Mouse (Mus musculus): ENCODE data around the gene Nup98. TPM values are rescaled to one million over a fixed set of nuclear protein-coding genes. Genes with fewer than 3 reads are reported as not detected.
A peak's percentile ranks its signal among the peaks of the same experiment; 100 is the strongest.

Gene Nup98
- polyA plus RNA-seq, 1 experiment: 18.9 TPM

DNA sequence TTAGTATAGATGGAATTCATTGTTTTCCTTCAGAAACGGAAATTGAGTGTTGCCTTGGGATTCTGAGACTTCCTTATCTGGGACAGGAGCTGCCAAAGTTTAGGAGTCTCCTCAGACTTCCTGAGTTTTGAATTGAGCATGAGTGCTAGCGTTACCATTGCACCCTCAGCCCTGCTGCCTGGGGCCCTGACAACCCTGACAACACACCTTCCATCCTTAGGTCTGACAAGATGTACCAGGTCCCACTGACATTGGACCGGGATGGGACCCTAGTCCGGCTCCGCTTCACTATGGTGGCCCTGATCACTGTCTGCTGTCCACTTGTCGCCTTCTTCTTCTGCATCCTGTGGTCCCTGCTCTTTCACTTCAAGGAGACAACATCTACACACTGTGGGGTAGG, 16.1 kb upstream of the Nup98 start:
- H3K4me1 ChIP-seq (ENCODE audit: control insufficient read depth, insufficient read depth, low read length): no peaks in the 10 kb centered on the region
- 88% methylated on average over 6 of the region's 6 CpGs for WGBS
- no peak overlapping the region for H3K27ac ChIP-seq (ENCODE audit: control insufficient read depth, insufficient read depth, low read depth, low read length, poor library complexity)
- no peak for TF ChIP-seq CTCF (IDR thresholded peaks at IDR 0.05; ENCODE audit: control insufficient read depth, insufficient read depth, low read length)
- no peak for TF ChIP-seq POLR2A (IDR thresholded peaks at IDR 0.05; ENCODE audit: borderline replicate concordance, control insufficient read depth, low read depth, low read length)
- no peak overlapping the region for H3K4me3 ChIP-seq (replicated peaks; ENCODE audit: control insufficient read depth, low read depth, low read length)

DNA sequence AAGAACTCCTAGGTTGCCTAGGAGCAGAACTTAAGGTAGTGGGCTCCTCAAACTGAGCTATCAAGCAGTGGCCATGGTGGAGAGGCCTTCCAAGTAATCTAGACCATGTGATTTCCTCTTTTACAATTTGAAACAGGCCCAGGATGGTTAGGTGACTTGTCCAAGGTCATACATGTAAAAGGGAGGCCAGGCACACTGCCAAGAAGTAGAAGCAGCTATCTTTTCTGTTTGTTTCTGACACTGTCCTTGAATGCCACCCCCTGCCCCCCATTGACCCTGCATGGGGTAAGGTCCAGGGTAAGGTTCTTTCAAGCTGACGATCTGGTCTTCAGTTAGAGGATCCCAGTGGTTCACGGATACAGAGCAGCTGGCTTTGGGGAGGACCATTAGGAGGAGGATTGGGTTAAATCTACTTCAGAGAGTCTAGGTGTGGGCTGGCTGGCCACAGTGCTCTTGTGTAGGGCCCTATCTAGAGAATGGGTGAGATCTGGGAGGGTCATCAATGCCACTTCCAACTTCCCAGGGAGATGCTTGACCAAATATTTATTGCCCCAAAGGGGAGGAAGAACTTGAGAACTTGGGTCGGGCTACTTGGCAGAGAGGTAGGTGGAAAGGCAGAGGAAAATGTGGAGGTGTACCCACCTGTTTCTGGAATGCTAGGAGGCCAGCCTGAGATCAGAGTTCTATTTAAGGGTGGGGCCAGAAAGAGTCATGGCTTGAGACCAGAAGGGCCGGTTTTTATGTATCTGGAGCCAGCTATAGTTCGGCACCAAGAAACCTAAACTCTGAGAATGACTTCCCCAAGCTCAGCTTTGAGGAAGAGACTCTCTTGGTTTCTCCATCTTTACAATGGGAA, 14.1 kb upstream of the Nup98 start:
- WGBS: 74% methylated on average over 5 of the region's 5 CpGs
- Histone ChIP-seq H3K4me3 (replicated peaks; ENCODE audit: control insufficient read depth, low read depth, low read length) (no peak overlapping the region), H3K4me1 (ENCODE audit: control insufficient read depth, insufficient read depth, low read length) (no peaks in the 10 kb centered on the region), H3K27ac (ENCODE audit: control insufficient read depth, insufficient read depth, low read depth, low read length, poor library complexity) (no peak overlapping the region)
- TF ChIP-seq CTCF (IDR thresholded peaks at IDR 0.05; ENCODE audit: control insufficient read depth, insufficient read depth, low read length): no peak
- TF ChIP-seq POLR2A (IDR thresholded peaks at IDR 0.05; ENCODE audit: borderline replicate concordance, control insufficient read depth, low read depth, low read length): no peak

DNA sequence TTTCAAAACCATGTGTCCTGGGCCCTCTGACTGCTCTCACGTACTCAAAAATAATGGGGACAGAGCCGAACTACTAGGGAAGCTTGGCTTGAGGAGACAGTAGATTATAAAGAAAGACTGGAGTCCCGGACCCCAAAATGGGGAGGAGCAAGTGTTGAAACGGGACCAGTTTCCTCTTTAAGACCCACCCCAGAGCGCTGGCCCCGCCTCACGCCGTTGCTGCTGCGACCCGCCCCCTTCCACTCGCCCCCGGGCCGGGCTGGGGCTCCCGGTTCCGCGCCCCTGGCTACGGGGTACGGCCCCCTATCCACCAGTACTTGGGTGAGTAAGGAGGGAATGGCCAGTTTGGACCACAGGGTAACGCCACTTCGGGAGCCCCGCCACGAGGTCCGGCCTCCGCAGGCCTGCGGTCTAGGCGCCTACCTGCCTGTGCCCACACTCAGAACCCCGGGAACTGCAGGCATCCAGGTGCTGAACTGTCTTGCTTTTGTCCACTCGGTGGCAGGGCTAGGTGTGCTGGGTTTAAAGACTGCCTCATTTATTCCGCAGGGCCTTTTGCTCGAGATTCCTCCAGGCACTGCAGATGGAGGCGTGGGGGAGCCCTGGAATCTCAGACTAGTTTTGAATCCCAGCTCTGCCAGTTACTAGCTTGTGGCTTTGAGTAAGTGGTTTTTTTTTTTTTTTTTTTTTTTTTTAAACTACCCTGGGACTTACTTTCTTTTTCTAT, 13.0 kb upstream of the Nup98 start:
- peak overlapping the region; percentile 79 for H3K4me3 ChIP-seq (replicated peaks; ENCODE audit: control insufficient read depth, low read depth, low read length)
- TF ChIP-seq CTCF (IDR thresholded peaks at IDR 0.05; ENCODE audit: control insufficient read depth, insufficient read depth, low read length) (no peak), POLR2A (IDR thresholded peaks at IDR 0.05; ENCODE audit: borderline replicate concordance, control insufficient read depth, low read depth, low read length) (no peak)
- H3K4me1 ChIP-seq (ENCODE audit: control insufficient read depth, insufficient read depth, low read length): no peaks in the 10 kb centered on the region
- WGBS: 2% methylated on average over 31 of the region's 31 CpGs
- peak overlapping the region; percentile 65 for H3K27ac ChIP-seq (ENCODE audit: control insufficient read depth, insufficient read depth, low read depth, low read length, poor library complexity)

DNA sequence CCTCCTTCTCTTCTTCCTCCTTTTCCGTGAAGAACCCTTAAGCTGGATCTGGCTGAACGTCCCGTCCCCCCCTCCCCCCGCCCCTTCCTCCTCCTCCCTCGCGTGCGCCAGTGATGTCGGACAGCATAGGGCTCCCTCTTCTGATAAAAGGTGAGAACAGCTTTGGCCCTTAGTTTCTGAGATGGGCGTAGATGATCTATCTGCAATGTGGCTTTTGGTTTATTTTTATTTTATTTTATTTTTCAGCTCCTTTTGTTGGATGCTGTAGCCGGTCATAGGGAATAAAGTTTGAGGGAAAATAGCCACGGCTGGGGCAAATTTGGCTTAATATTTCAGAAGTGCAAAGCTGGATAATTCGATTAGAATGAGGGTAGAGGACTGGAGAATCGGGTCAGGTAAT, 12.4 kb upstream of the Nup98 start:
- no peak overlapping the region for H3K27ac ChIP-seq (ENCODE audit: control insufficient read depth, insufficient read depth, low read depth, low read length, poor library complexity)
- WGBS: under 1% methylated on average over 11 of the region's 13 CpGs
- no peaks in the 10 kb centered on the region for H3K4me1 ChIP-seq (ENCODE audit: control insufficient read depth, insufficient read depth, low read length)
- TF ChIP-seq POLR2A (IDR thresholded peaks at IDR 0.05; ENCODE audit: borderline replicate concordance, control insufficient read depth, low read depth, low read length) (no peak), CTCF (IDR thresholded peaks at IDR 0.05; ENCODE audit: control insufficient read depth, insufficient read depth, low read length) (peak; percentile 45)
- no peak overlapping the region for H3K4me3 ChIP-seq (replicated peaks; ENCODE audit: control insufficient read depth, low read depth, low read length)

DNA sequence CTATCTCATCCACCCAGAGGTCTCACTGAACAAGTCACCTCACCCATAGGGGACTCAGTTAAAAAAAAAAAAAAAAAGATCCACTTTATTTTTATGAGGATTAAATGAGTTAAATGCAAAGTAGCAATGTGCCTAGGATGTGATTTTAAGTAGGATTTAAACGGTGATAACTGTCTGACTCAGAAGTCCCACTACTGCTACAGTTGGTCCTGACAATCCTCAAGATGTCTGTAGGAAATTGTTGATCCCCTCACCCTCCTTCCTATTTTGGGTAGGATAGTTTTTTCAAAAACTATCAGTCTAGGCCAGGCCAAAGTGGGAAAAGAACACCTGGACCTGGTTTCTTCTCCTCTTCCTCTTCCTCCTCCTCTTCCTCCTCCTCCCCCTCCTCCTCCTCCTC, 11.9 kb upstream of the Nup98 start:
- Histone ChIP-seq H3K4me1 (ENCODE audit: control insufficient read depth, insufficient read depth, low read length) (no peaks in the 10 kb centered on the region), H3K4me3 (replicated peaks; ENCODE audit: control insufficient read depth, low read depth, low read length) (no peak overlapping the region), H3K27ac (ENCODE audit: control insufficient read depth, insufficient read depth, low read depth, low read length, poor library complexity) (no peak overlapping the region)
- TF ChIP-seq POLR2A (IDR thresholded peaks at IDR 0.05; ENCODE audit: borderline replicate concordance, control insufficient read depth, low read depth, low read length) (no peak), CTCF (IDR thresholded peaks at IDR 0.05; ENCODE audit: control insufficient read depth, insufficient read depth, low read length) (no peak)
- 9% methylated on average over 1 of the region's 1 CpGs for WGBS

- TF ChIP-seq POLR2A (IDR thresholded peaks at IDR 0.05; ENCODE audit: borderline replicate concordance, control insufficient read depth, low read depth, low read length) (no peak), CTCF (IDR thresholded peaks at IDR 0.05; ENCODE audit: control insufficient read depth, insufficient read depth, low read length) (no peak)
- Histone ChIP-seq H3K4me1 (ENCODE audit: control insufficient read depth, insufficient read depth, low read length) (peaks cover 3% of the 10 kb centered on the region), H3K27ac (ENCODE audit: control insufficient read depth, insufficient read depth, low read depth, low read length, poor library complexity) (no peak overlapping the region), H3K4me3 (replicated peaks; ENCODE audit: control insufficient read depth, low read depth, low read length) (no peak overlapping the region)
- 52% methylated on average over 3 of the region's 3 CpGs for WGBS
These were observed 1.1 kb upstream of the Nup98 start for GRCm38 (mm10) chr7:102211071-102211470.

DNA sequence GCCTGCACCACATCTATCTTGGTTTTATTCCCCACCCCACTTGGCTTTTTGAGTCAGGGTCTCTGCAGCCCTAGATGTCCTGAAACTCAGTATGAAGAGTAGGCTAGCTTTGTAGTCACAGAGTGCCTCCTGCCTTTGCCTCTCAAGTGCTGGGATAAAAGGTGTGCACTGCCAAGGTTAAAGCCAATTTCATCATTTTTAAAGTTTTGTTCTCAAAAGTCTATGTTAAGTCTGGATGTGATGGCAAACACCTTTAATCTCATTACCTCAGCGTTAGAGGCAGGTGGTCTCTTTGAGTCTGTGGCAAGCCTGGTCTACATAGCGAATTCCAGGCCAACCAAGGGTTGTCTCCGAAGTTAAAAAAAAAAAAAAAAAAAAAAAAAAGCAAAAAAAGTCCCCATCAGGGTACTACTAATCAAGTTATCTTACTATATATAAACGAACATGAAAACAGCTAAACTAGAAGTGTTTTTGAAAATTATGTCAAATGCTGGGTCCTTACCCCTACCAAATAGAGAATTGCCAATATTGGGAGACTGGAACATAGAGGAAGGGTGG, 1.1 kb downstream of the Nup98 start:
- Histone ChIP-seq H3K4me1 (ENCODE audit: control insufficient read depth, insufficient read depth, low read length) (peaks cover 3% of the 10 kb centered on the region), H3K4me3 (replicated peaks; ENCODE audit: control insufficient read depth, low read depth, low read length) (peak overlapping the region; percentile 98), H3K27ac (ENCODE audit: control insufficient read depth, insufficient read depth, low read depth, low read length, poor library complexity) (no peak overlapping the region)
- WGBS: 43% methylated on average over 4 of the region's 4 CpGs
- TF ChIP-seq CTCF (IDR thresholded peaks at IDR 0.05; ENCODE audit: control insufficient read depth, insufficient read depth, low read length): no peak
- TF ChIP-seq POLR2A (IDR thresholded peaks at IDR 0.05; ENCODE audit: borderline replicate concordance, control insufficient read depth, low read depth, low read length): no peak

GRCm38 (mm10) chr7:102205646-102206045, 4.3 kb downstream of the Nup98 start:
- no peak overlapping the region for H3K27ac ChIP-seq (ENCODE audit: control insufficient read depth, insufficient read depth, low read depth, low read length, poor library complexity)
- no peak overlapping the region for H3K4me3 ChIP-seq (replicated peaks; ENCODE audit: control insufficient read depth, low read depth, low read length)
- peaks cover 3% of the 10 kb centered on the region for H3K4me1 ChIP-seq (ENCODE audit: control insufficient read depth, insufficient read depth, low read length)
- WGBS: 52% methylated on average over 1 of the region's 1 CpGs
- TF ChIP-seq CTCF (IDR thresholded peaks at IDR 0.05; ENCODE audit: control insufficient read depth, insufficient read depth, low read length) (no peak), POLR2A (IDR thresholded peaks at IDR 0.05; ENCODE audit: borderline replicate concordance, control insufficient read depth, low read depth, low read length) (no peak)

All from bone marrow, adult 2 months (tissue).